Mouse (Mus musculus) ovary, adult 10 weeks (tissue): ENCODE measurements around the gene Cst9. TPM values are rescaled to one million over a fixed set of nuclear protein-coding genes. Genes with fewer than 3 reads are reported as not detected.

Experiments used
- polyA plus RNA-seq: library from polyadenylated mRNA; stranded (reverse); fragments of 350-450 nt; fragmentation: Illumina TruSeq; extraction: RNeasy Lipid Tissue Mini Kit (QIAGEN cat#74804); gene quantifications from one replicate; pipeline ENCODE4 v1.2.3, GENCODE M21; 2014

Gene Cst9
- 0.83 TPM for polyA plus RNA-seq

DNA sequence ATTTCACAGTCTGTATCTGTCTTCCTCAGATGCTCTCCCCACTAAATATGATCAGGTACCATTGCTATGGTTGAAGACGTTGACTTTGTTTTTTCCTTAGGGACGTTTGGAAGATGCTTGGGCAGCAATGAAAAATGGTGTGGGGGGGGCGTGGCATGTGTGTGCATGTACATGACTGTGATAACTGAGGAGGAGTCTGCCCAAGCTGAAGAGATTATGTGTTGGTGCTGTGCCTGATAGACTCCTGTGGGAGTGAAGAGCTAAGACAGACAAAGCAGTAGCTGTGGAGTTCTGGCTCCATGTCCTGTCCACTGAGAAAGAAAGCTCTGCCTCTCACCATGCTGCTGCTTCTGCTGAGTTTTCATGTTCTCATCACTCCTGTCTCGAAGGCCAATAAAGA is at the start of gene Cst9:
TSS of gene Cst9 (plus strand) at position 236 of the 400 bp plus-strand sequence.

DNA sequence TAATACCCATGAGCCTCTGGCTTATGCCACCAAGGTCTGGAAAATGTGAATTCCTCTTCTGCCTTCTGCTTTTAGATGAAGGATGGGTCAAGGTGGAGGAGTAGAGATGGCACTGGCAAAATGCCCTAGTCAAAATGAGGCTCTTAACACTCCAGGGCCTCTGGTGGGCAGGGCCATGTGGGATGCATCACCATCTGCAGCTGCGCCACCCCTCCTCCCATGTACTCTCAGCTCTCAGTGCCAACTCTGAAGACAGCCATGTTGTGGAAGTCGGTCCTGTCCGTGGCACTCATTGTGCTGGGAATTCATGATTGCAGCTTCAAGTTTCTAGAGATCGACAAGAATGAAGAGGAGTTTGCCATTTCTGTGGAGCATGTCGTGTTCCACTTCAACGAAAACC is 45.8 kb upstream of the Cst9 start, which contains the start of gene Cst12:
TSS of gene Cst12 (plus strand) at position 220 of the 400 bp plus-strand sequence.

DNA sequence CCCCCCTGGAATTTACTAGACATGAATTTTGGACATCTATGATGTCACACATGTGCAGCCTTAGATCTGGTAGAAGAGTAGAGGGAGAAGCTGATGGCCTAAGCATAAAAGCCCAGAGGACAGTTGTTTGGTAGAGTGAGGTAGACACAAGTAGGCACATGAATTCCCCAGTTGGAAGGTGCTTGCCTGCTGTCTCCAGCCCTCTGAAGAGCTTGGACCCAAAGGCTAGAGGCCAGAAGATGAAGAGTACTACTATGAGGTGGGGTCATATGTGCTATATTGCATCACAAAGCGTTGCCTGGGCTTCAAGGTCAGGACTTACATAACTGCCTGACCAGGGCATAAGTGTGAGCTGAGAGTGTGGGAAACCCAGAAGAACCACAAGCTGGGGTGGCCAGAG is 36.5 kb upstream of the Cst9 start, which contains the start of gene Cst8:
TSS of gene Cst8 (plus strand) at position 301 of the 400 bp plus-strand sequence.

GRCm38 (mm10) chr2:148819909-148820308 is 15.0 kb upstream of the Cst9 start, which contains the start of gene Cst13:
TSS of gene Cst13 (plus strand) at chr2:148820081.

GRCm38 (mm10) chr2:148864966-148865365 is 30.0 kb downstream of the Cst9 start, which contains the start of gene 9230104L09Rik:
TSS of gene 9230104L09Rik (minus strand) at chr2:148865038.

GRCm38 (mm10) chr2:148875335-148875811 is 40.4 kb downstream of the Cst9 start, which contains the start of gene Cst3:
TSS of gene Cst3 (minus strand) at chr2:148875692.

Other genes starting within 250 kb of the Cst9 start
- gene Nxt1, start 162.5 kb upstream of the Cst9 start, polyA plus RNA-seq, result 9.3 TPM
- 39.9 TPM for gene Gzf1, start 154.1 kb upstream of the Cst9 start, polyA plus RNA-seq
- 4.6 TPM for gene Napb, start 102.7 kb upstream of the Cst9 start, polyA plus RNA-seq
- gene Cstl1, start 84.8 kb upstream of the Cst9 start, polyA plus RNA-seq, result not detected
- not detected for gene Cst11, start 63.6 kb upstream of the Cst9 start, polyA plus RNA-seq
- gene 8030411F24Rik, start 53.1 kb upstream of the Cst9 start, polyA plus RNA-seq, result not detected
- 47.0 TPM for gene Cst12, start 45.8 kb upstream of the Cst9 start, polyA plus RNA-seq
- 150 TPM for gene Cst8, start 36.4 kb upstream of the Cst9 start, polyA plus RNA-seq
- not detected for gene Cst13, start 15.1 kb upstream of the Cst9 start, polyA plus RNA-seq
- gene 9230104L09Rik, start 29.9 kb downstream of the Cst9 start, polyA plus RNA-seq, result 6.6 TPM
- 20.3 TPM for gene Cst3, start 40.5 kb downstream of the Cst9 start, polyA plus RNA-seq
- gene Gm1330, start 168.1 kb downstream of the Cst9 start, polyA plus RNA-seq, result not detected
- gene Gm10750, start 182.1 kb downstream of the Cst9 start, polyA plus RNA-seq, result not detected